Mouse (Mus musculus): ENCODE measurements at regions not wholly inside any gene's neighbourhood (a gene's known extent, or its start where the extent isn't known, plus 50 kb on each side); places are given as distances from the start of the nearest gene placed in this dataset.

DNA sequence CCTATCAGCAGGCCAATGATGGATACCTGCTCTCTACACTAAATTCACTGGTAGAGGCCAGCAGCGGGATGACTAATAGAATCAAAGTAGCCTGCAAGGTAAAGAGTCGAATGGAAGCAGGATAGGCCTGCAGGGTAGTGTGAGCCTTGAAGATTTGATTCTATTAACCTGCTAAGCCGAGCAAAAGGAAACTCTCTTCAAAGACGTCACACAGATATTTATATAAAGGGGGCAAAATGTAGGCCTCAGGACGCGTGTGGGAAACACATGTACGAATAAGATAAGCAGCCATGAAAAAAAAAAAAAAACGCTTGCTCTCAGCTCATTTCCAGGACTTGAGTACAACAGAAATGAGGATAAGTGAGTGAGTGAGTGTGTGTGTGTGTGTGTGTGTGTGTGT is 138.4 kb upstream of the D7Ertd443e start:
- TF ChIP-seq POLR2A (IDR thresholded peaks at IDR 0.05; ENCODE audit: control insufficient read depth, extremely low read depth, insufficient read depth, low read length, poor library complexity) (no peak), CTCF (IDR thresholded peaks at IDR 0.05; ENCODE audit: borderline replicate concordance, control insufficient read depth, extremely low read depth, insufficient read depth, low read length, poor library complexity) (no peak)
